Mouse (Mus musculus) kidney, postnatal 4 days (tissue): ENCODE measurements around the gene Tmem273.

Experiments
- DNase-seq, 2 experiments: peaks; one replicate each; pipeline ENCODE4 v3.0.0; 2021; ENCODE audit warnings: mixed read lengths in 2 of 2

The Tmem273 gene

DNA sequence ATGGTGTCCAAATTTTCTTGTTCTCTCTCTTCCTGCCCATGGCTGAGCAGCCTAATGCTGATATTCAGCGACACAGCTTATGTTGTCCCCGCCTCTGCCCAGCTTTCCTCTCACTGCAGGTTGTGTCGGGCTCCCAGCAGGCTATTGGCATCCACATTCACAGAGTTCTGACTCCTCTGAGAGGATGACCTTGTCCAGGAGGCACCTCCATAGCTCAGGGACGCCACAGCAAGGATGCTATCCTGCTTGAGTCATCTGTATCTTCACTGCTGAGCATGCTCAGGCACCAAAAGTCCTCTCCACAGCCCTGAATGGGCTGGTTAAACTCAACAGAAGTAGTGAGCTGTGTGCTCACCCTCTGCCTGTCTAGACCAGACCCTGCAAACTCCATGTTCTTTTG, 29.2 kb downstream of the Tmem273 start:
- DNase-seq = no peak

DNA sequence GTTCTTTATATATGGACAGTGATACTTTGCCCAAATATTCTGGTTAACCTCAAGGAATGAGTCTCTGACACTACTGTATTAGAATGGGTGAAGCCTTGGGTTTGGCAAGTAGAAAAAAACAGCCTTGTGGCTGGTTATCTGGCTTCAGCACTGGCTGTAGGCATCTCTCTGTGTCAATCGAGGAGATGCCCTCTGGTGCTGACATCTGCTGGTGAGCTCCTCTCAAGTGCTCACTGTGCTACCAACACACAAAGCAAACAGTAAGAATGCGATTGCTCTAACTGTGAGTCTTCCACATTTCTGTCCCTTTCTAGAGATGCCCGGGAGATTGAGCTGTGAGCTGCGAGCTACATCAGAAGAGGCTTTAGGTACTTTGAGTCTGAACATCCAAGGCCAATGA, 30.8 kb downstream of the Tmem273 start:
- no peak for DNase-seq

DNA sequence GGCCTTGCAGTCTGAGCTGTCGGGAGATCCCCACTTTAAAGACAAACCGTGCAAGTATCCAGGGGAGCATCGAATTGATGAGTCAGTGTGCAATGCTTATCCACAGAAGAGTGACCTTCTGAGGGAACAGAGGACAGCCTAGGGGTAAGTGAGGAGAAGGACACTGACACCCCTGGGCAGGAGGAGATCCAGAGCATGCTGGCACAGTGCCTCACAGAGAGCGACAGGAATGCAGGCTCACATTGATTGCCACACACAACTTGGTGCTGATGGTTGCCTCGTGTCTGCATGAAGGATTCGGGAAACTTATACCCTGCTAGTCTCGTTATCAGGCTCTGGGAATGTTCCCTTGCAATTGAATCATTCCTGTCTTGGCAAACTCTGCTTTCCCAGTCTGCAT, 31.5 kb downstream of the Tmem273 start:
- DNase-seq = no peak

DNA sequence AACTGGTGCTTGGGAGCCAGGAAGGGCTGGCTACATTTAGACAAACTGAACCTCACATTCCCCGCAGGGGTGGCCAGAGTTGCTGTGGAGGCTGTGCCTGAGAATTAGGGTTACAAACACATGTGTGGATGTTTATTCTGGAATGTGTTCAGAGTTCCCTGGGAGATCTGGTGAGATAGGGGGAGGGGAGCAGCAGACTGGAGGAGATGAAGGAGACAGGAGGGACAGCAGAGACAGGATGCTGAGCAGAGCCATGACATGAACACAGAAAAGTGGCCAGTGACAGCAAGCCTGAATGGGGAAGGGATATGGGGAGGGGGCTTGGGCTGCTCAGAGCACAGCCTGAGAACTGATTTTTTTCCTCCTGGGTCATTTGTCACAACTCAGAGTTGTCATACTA, 33.5 kb downstream of the Tmem273 start:
- DNase-seq = peak; percentile 25 to 43

DNA sequence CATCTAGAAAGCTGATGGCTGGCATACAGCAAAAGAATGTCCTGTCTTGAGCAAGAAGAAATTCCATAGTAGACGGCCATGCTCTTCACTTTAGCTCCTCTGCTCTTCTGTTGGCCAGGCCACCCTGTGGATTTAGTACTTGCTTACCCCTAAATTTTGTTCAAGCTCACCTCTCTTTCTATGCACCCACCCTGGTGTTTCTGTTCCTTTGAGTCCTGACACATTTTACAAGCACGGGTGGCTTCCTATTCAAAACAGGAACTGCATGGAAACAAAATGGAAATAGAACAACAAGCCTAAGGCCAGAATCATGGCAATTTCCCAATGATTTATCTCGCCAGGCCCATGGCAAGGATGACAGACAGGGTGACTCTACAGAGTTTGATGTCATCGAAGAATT, 37.0 kb downstream of the Tmem273 start:
- DNase-seq = no peak

DNA sequence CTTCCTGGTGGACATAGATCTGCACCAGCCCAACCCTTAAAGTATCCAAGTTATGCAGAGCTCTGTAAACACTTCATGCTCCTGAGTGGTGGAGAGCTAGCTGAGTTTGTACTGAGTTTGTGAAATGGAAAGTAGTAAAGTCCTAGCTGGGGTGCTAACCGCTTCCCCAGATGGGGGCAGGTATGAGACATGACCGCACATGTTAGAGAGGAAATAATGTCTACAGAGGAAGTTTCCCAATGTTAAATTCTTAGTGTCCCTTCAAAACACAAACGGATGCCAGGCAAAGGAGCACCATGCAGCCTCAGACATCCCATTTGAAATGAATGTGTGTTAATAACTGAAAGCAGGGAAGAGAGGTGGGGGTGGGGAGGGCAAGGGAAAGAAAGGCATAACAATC, 38.1 kb downstream of the Tmem273 start:
- DNase-seq = no peak

DNA sequence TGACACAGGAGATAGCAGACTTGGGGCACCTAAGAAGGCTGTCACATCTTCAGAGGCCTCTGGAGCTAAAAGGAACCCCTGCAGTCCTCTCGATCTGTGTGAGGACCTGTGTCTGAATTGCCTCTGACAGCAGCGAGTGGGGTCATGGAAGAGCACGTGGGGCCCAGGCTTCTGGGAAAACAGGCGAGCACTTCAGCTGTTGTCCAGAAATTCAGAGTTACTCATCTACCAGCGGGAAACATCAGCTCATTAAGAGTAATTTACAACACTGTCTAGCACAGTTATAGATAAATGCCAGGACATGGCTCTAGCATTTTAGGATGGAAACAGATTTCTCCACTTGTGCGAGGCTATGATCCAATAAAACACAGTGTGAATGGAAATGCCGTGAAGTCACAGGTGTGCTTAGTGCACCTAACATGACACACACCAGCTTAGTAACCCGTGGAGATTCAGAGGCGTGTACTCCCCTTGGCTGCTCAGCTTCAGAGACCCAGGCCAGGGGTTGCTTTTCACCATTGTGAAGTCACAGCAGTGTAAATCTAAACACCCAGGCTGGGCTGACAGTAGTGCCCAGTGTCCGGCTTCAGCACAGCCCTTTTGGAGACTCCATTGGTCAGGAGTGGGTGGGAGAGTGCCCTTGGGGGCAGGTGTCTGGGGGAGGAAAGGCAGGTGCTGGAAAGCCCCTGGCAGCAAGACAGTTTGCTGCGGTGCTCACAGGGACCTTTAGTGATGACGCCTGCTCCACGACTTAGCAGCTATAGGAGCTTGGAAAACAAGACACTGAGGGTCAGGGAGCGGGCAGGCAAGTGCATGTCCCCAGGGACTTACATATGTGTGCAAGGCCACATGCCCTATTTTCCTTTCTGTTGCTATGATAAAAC, 38.7 kb downstream of the Tmem273 start:
- peak; percentile 13 to 25 for DNase-seq

DNA sequence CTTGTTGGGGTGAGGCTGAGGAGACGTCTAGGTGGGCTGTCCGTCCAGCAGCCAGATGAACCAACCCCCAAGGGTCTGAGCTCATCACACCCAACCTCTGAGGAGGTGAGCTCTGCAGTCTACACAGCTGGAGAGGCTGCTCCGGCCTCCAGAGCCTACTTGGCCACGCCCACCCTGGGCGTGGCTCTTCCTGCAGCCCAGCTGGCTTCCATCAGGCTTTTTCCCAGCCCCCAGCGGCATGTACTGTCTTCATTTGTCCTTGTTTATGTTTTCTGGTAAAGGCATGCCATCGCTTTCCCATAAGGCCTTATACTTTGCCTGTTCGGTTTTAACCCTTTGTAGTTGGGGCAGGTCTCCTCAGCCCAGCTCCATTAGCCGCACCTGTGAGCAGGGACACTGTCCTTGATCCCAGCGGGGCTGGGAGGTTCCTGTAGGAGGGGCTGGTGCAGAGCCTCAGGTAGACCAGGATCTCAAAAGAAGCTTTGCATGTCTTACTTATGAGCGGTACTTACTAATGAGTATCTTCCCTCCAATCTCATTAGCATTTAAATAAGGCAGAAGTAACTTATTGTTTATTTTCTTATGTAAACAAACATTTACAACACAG, 39.8 kb downstream of the Tmem273 start:
- DNase-seq = peak; percentile 83 to 90

DNA sequence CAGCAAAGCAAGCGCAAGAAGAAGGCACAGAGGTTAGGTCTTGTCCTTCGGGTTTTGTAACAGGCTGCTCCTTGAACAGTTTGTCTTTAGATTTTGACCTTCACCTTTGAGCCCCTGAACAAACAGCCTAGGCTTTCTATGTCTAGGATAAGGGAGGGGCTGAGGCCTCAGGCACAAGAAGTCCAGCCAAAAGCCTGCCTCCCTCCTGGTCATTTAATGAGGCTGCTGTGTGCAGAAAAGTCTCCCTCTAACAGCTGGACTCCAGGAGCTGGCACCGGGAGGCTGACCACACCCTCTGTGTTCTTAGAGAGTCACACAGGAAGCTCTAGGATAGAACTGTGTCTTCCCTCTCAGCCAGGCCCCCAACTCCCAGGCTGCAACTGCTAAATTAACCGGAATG, 41.4 kb downstream of the Tmem273 start:
- DNase-seq = peak; percentile 19 to 47

DNA sequence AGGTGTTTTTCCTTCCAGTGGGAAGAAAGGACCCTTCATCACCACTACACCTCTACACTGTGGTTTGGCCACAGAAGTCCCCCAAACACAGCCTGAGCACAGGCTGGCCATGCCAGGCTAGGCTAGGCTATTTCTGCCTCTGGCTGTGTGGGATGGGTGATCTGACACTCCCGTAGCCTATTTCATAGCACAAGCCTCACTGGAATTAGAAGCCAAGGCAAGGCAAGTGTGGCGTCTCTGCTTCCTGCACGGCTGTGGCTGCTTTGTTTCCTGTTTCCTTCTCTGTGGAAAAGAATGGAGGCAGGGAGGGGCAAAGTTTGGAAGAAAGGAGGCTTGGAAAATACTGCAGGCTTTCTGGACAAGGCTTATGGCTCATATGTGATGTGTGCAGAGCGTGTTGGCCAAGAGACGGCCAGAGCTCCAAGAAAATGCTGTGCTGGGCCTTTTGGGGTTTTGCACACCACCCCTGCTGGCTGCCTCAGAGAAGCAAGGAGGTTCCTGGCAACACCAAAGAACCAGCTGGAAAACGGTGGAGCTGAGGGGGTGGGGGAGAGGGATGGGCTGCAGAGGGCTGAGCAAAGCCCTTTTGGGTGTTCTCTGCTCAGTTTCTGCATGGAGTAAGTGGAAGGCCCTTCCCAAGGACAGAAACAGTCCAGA, 42.4 kb downstream of the Tmem273 start:
- peak; percentile 43 to 57 for DNase-seq

DNA sequence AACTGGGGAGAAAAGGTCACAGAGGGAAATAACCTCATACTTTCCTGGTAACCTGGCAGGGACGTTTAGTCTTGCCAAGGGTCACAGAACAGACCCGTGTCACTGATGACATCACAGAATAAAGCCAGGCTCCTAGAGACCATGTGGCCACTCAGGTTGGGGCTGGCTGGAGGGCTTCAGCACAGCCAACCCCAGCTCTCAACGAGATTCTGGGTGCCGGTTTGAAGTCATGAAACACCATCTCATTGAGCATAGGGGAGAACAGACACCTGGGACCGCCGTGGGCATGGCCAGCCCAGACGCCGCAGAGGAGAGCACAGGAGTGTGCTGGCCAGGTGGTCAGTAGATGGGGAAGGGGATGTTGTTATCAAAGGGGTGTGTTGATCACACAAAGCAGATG, 48.1 kb downstream of the Tmem273 start, which contains the start of gene Fam170b:
Gene Fam170b (plus strand): TSS at position 116 of the 400 bp plus-strand sequence.
- DNase-seq = no peak

DNA sequence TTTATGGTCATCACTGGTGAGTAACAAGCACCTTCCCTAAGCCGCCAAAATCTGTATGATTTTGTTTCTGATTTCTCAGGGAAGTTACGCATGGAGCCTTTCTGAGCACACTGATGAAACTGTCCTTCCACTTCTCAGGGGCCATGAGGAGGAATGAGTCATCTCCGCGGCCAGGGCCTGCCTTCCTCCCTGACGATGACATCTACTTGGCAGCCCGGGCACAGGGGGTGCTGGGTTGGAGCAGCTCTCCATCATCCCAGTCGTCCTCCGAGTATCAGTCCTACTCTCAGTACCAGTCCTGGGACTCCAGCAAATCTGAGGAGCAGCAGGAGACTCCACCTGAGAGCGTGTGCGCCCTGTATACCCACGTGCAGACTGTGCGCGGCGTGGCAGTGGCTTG, 49.4 kb downstream of the Tmem273 start:
- no peak for DNase-seq

DNA sequence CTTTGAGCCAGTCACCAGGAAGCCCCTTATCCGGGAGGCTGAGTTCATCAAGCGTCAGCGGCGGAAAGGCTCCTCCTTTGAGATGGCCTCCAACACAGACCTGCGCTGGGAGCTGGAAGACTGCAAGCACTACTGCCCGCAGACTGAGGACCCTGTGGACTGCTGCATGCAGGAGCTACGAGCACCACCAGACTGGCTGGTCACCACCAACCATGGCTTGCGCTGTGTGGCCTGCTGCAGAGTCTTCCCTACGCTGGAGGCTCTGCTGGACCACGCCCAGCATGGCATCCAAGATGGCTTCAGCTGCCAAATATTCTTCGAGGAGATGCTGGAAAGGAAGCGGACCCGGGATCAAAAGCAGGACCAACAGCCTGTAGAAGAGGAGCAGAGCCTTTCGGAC, 49.8 kb downstream of the Tmem273 start:
- DNase-seq = no peak

DNA sequence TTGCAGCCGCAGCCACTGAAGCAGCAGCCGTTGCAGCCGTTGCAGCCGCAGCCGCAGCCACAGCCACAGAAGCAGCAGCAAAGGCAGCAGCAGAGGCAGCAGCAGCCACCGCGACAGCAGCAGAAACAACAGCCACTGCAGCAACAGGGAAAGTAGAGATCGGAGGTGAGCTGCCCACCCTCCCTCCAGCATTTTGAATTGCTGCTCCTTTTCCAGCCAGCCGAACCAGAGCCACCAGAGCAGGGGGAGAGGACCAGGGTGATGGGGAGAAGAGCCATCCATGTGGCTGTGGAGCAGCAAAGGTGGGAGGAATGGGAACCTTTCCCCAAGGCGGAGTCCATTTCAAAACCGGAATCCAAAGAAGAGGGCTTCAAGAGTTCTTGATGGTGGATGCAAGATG, 50.4 kb downstream of the Tmem273 start:
- no peak for DNase-seq

DNA sequence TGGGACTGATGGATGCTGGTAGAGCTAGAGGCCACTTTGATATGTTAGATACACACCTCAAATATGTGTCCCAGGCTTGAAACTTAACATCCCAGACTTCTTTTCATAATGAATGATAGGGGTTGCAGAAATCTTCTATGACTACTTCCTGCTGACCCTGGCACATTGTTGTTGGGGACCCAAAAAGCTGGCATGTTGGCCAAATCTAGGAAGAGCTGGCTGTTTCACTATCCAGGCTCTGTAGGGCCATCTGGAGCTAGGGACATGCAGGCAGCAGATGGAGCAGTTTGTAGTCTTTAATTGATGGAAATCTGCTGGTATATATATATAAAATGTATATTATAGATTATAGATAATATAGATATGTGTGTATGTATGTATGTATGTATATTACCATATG, 56.3 kb downstream of the Tmem273 start:
- no peak for DNase-seq

DNA sequence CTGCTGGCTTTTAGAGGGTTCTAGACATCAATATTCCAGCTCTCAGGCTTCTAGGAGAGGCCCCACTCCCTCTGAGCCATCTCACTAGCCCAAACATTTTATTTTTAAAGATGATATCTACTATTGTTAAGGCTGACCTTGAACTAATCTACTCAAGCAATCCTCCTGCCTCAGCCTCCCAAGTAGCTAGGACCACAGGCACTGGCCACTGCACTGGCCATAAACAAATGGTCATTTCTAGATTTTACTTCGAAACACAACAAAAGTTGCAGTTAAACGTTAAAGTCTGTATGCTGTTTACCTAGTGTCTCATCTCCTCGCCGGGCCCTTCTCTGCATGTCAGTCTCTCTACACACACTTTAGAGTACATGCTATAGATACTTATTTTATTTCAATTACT, 68.3 kb downstream of the Tmem273 start:
- no peak for DNase-seq

DNA sequence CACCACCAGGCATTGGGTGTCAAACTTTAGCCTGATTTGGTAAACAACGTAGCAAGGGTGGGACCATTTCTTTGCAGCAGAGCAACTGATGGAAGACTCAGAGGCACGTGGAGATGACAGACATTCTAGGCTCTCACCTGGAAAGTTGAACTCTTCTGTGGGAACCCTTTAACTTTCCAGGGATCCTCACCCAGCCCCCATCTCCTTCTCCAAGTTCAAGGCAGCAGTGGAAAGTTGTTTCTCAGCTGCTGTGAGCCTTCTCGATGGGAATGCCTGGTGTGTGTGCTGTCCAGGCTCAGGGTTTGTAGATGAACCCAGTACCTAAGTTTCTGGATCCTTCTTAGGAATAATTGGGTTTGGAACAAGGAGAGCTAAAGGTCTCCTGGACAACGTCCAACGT, 70.5 kb downstream of the Tmem273 start:
- DNase-seq = no peak

DNA sequence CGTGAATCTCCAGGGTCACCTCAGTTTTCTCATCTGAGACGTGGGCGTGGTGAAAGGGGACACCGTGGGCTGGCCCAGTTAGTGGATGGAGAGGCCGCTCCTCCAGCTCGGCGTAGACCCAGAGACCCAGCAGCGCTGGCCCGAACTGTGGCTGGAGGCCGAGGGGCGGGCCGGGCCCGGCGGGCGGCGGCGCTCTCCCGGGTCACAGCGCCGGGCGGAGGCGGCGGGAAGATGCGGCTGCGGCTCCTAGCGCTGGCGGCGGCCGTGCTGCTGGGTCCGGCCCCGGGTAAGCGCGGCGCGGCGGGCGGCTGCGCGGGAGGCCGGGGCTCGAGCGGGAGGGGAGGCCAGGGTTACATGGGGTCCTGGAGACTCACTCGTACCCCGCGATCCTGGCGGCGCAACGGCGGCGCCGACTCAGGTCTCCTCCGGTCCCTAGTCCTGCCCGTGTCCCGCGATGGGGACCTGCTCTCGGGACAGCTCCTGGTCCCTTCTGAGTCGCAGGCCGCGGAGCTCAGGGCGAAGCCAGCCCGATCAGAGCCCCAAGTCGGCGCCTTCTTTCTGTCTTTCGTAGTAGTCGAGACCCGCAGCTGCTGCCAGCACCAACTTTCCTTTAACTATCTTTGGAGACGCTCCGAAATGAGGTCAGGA, 71.0 kb downstream of the Tmem273 start, which contains the start of gene Vstm4:
Gene Vstm4 (plus strand): TSS at position 76 of the 648 bp plus-strand sequence.
- DNase-seq = peak; percentile 80 to 85

DNA sequence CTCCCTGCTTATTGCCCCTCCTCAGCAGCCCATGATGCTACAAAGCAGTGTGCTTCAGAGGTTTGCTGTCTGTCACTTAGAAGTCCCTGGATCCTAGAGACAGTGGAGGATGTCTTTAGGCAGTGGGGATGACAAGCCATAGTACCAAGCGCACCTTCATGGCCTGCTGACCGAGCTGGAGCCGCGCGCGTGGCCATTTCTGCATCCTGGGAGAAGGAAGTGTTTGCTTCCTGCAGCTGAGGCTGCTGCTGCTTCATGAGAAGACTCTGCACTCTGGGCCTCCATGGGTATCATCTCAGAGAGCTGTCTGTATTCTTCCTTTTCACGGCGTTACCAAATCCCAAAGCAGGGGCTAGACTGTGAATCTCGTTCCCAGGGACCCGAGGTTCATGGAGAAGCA, 72.6 kb downstream of the Tmem273 start:
- DNase-seq = no peak

DNA sequence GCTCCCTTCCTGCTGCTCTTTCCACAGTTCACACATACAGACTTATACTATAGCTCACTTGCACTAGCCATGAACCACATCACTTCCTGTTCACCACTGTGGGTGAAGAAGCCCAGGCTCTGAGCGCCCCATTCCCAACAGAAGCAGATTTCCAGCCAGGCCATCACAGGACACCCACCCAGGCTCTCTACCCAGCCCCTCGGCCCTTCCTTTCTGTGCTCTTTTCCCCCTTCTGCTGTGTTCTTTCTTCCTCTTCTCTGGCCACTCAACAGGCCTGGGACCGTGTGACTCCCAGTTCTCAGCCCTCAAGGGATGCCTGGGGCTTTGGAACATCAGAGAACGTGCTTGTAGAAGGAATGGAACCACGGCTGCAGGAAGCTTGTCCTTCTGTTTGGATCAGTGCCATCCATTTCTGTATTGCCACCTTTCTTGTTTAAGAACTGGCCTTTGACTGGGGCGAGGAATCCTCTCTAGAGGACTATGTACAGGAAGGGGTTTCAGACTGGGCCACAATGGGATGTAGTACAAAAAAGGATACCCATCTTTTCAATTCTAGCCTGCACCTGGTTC, 73.3 kb downstream of the Tmem273 start:
- no peak for DNase-seq

DNA sequence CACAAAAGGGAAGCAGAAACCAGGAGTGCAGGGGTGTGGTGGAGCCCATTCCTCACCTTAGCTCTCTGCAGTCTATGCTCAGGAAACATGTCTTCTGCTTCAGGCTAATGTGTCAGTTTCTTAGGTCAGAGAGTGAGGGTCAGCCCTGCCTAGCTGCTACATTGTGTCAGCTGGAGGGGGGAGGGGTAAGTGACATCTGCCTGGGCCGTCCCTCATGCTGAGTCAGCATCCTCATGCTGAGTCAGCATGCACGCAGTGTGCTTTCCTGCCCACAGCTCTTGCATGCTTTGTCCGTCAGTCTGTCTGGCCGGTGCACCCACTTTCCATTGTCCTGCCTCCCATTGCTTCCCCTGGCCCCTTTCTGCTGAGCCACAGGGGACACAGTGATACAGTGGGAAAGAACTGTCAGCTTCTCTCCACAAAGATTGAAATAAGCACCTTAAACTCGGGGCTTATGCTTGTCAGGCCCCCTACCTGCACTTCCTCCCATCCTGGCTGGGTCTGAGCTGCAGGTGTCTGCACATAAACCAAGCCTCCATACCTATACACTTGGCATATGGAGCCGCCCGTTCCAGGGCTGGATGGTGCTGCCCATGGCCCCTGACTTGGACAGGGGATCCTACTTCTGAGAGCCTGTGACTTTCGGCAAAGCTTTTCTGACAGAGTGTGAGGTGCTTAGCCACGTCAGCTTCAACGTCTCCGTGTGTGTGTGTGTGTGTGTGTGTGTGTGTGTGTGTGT, 74.2 kb downstream of the Tmem273 start:
- peak; percentile 35 to 52 for DNase-seq

DNA sequence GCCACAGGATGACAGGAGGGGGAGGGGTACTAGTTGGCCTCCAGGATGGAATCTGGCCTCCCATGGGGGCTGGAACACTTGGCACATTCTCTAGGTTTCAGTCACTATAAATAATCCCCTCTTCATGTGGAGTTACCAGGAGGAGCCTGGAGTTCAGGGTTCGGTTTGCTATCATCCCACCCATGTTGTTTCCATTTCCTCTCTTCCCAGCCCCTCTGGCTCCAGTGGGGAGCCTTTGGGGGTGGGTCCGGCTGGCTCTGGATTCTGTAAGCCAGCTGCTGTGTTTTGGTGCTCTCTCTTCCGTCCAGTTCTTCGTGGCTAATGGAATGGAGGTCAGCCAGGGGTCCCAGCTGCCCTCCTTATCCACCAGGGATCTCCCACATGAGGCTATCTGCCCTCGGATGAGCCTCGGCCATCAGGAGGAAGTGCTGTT, 75.4 kb downstream of the Tmem273 start:
- DNase-seq = peak; percentile 76 to 84
